Comparison of ENCODE assay signal across 25 mouse cellular contexts in genomic region chr6:65783670-65784069, GRCm38 (mm10). TPM values are rescaled to one million over a fixed set of nuclear protein-coding genes. Genes with fewer than 3 reads are reported as not detected.
DNase-seq lines count a peak whose midpoint lies in the region; ATAC-seq and TF ChIP-seq lines count a peak whose summit lies in the region.
"Had no signal": no experiment of that assay in that cellular context is flagged by ENCODE, and none has a peak within 500 bp of the region (broad histone marks: within the 10 kb centered on the region; RNA-seq: fewer than 3 reads in every experiment).

No protein-coding gene starts in this region.

- H3K36me3 ChIP-seq in embryonic facial prominence, embryonic 14.5 days (ENCODE audit: control insufficient read depth, insufficient read depth, low read length): no peaks in the 10 kb centered on the region
- H3K36me3 ChIP-seq in embryonic facial prominence, embryonic 10.5 days (replicated peaks): no peaks in the 10 kb centered on the region
- H3K36me3 ChIP-seq in lung, embryonic 14.5 days (ENCODE audit: insufficient read depth): no peaks in the 10 kb centered on the region
- H3K36me3 ChIP-seq in midbrain, embryonic 11.5 days (ENCODE audit: control insufficient read depth, insufficient read depth, low read length): no peaks in the 10 kb centered on the region
- no peaks in the 10 kb centered on the region for H3K36me3 ChIP-seq in midbrain, postnatal 0 days (ENCODE audit: insufficient read depth, low read length)
- H3K36me3 ChIP-seq: embryonic facial prominence, embryonic 12.5 days; embryonic facial prominence, embryonic 15.5 days; forebrain, embryonic 10.5 days; forebrain, embryonic 12.5 days; forebrain, embryonic 15.5 days; G1E had no signal

- no peaks in the 10 kb centered on the region for H3K9me3 ChIP-seq in embryonic facial prominence, embryonic 14.5 days (ENCODE audit: control insufficient read depth, low read length)
- no peaks in the 10 kb centered on the region for H3K9me3 ChIP-seq in embryonic facial prominence, embryonic 10.5 days
- no peaks in the 10 kb centered on the region for H3K9me3 ChIP-seq in lung, embryonic 14.5 days (ENCODE audit: low read depth, low read length)
- no peaks in the 10 kb centered on the region for H3K9me3 ChIP-seq in midbrain, embryonic 11.5 days (ENCODE audit: control insufficient read depth, low read length)
- no peaks in the 10 kb centered on the region for H3K9me3 ChIP-seq in midbrain, postnatal 0 days (ENCODE audit: low read length)
- H3K9me3 ChIP-seq: embryonic facial prominence, embryonic 12.5 days; embryonic facial prominence, embryonic 15.5 days; forebrain, embryonic 10.5 days; forebrain, embryonic 12.5 days; forebrain, embryonic 15.5 days; G1E had no signal

- 63% methylated on average over 1 of the region's 1 CpGs for WGBS in embryonic facial prominence, embryonic 14.5 days
- 78% methylated on average over 1 of the region's 1 CpGs for WGBS in embryonic facial prominence, embryonic 10.5 days
- 62% methylated on average over 1 of the region's 1 CpGs for WGBS in lung, embryonic 14.5 days
- 92% methylated on average over 1 of the region's 1 CpGs for whole genome bisulfite sequencing in midbrain, embryonic 11.5 days
- 85% methylated on average over 1 of the region's 1 CpGs for WGBS in midbrain, postnatal 0 days

- DNase-seq in embryonic facial prominence, embryonic 14.5 days (ENCODE audit: low spot score): peak; percentile 23
- no peak for DNase-seq in embryonic facial prominence, embryonic 10.5 days (ENCODE audit: low spot score)
- peak; percentile 25 for DNase-seq in lung, embryonic 14.5 days
- no peak for DNase-seq in lung, postnatal 36 days
- peak; percentile 64 for DNase-seq in midbrain, embryonic 11.5 days (ENCODE audit: low spot score, missing footprints)
- no peak for DNase-seq in midbrain, postnatal 0 days (ENCODE audit: low spot score)
- no peak for DNase-seq in embryo, embryonic 9.5 days (ENCODE audit: extremely low spot score)
- DNase-seq: adrenal gland, adult 2 months; adrenal gland, postnatal 10 days; adrenal gland, postnatal 25 days; B cell, adult 2 months; cerebellum, adult 11-12 months; cerebellum, adult 2 months; cerebellum, adult 9-10 months; cerebellum, postnatal 10 days; cerebellum, postnatal 25 days had no signal

- no peak overlapping the region for H3K9ac ChIP-seq in embryonic facial prominence, embryonic 14.5 days (ENCODE audit: low read depth, low read length)
- H3K9ac ChIP-seq in lung, embryonic 14.5 days: no peak overlapping the region
- no peak overlapping the region for H3K9ac ChIP-seq in midbrain, embryonic 11.5 days (ENCODE audit: low read length)
- H3K9ac ChIP-seq in midbrain, postnatal 0 days (replicated peaks; ENCODE audit: low read length, poor library complexity, severe bottlenecking): no peak overlapping the region
- H3K9ac ChIP-seq: embryonic facial prominence, embryonic 12.5 days; embryonic facial prominence, embryonic 15.5 days; forebrain, embryonic 12.5 days; forebrain, embryonic 15.5 days had no signal

- no peak overlapping the region for H3K27ac ChIP-seq in embryonic facial prominence, embryonic 14.5 days (replicated peaks; ENCODE audit: low read depth, low read length)
- H3K27ac ChIP-seq in embryonic facial prominence, embryonic 10.5 days (replicated peaks): no peak overlapping the region
- no peak overlapping the region for H3K27ac ChIP-seq in lung, embryonic 14.5 days (ENCODE audit: low read depth)
- H3K27ac ChIP-seq in midbrain, embryonic 11.5 days (ENCODE audit: low read depth, low read length): no peak overlapping the region
- H3K27ac ChIP-seq in midbrain, postnatal 0 days (ENCODE audit: low read depth, low read length): no peak overlapping the region
- H3K27ac ChIP-seq: embryonic facial prominence, embryonic 12.5 days; embryonic facial prominence, embryonic 15.5 days; forebrain, embryonic 10.5 days; forebrain, embryonic 12.5 days; forebrain, embryonic 15.5 days had no signal

- no peak overlapping the region for H3K4me3 ChIP-seq in embryonic facial prominence, embryonic 14.5 days (ENCODE audit: low read depth, low read length)
- H3K4me3 ChIP-seq in embryonic facial prominence, embryonic 10.5 days: no peak overlapping the region
- H3K4me3 ChIP-seq in lung, embryonic 14.5 days (ENCODE audit: low read depth, low read length): no peak overlapping the region
- no peak overlapping the region for H3K4me3 ChIP-seq in midbrain, embryonic 11.5 days (ENCODE audit: low read depth, low read length)
- no peak overlapping the region for H3K4me3 ChIP-seq in midbrain, postnatal 0 days (ENCODE audit: low read depth, low read length)
- H3K4me3 ChIP-seq: embryonic facial prominence, embryonic 12.5 days; embryonic facial prominence, embryonic 15.5 days; erythroblast, embryonic 14.5 days; forebrain, embryonic 10.5 days; forebrain, embryonic 12.5 days; forebrain, embryonic 15.5 days had no signal

- TF ChIP-seq CTCF in lung, embryonic 14.5 days (IDR thresholded peaks at IDR 0.05; ENCODE audit: low read depth): no peak
- TF ChIP-seq CTCF in midbrain, postnatal 0 days (IDR thresholded peaks at IDR 0.05): no peak

- H3K27me3 ChIP-seq in embryonic facial prominence, embryonic 14.5 days (replicated peaks; ENCODE audit: control insufficient read depth, insufficient read depth, low read length): no peaks in the 10 kb centered on the region
- H3K27me3 ChIP-seq in embryonic facial prominence, embryonic 10.5 days (replicated peaks; ENCODE audit: low read depth, poor library complexity, severe bottlenecking): no peaks in the 10 kb centered on the region
- H3K27me3 ChIP-seq in lung, embryonic 14.5 days (ENCODE audit: insufficient read depth, low read length): no peaks in the 10 kb centered on the region
- H3K27me3 ChIP-seq in midbrain, embryonic 11.5 days (ENCODE audit: control insufficient read depth, insufficient read depth, low read length): no peaks in the 10 kb centered on the region
- no peaks in the 10 kb centered on the region for H3K27me3 ChIP-seq in midbrain, postnatal 0 days (ENCODE audit: insufficient read depth, low read length)
- H3K27me3 ChIP-seq: CH12.LX; embryonic facial prominence, embryonic 12.5 days; embryonic facial prominence, embryonic 15.5 days; forebrain, embryonic 12.5 days; forebrain, embryonic 15.5 days had no signal

- ATAC-seq in embryonic facial prominence, embryonic 14.5 days (ENCODE audit: low read depth): no peak
- ATAC-seq in lung, embryonic 14.5 days (ENCODE audit: insufficient read depth): no peak
- ATAC-seq in midbrain, embryonic 11.5 days (ENCODE audit: low FRiP score): no peak
- ATAC-seq in midbrain, postnatal 0 days (ENCODE audit: low FRiP score): no peak
- ATAC-seq: CD4-positive, CD25-positive, alpha-beta regulatory T cell, adult 4 months; forebrain, embryonic 15.5 days had no signal

- H3K4me1 ChIP-seq in embryonic facial prominence, embryonic 14.5 days (ENCODE audit: control insufficient read depth, insufficient read depth, low read length): peaks cover 8% of the 10 kb centered on the region; the same call in 1 of the 2 replicates
- H3K4me1 ChIP-seq in embryonic facial prominence, embryonic 10.5 days: peaks cover 19% of the 10 kb centered on the region
- peaks cover 6% of the 10 kb centered on the region; the same call in 1 of the 2 replicates for H3K4me1 ChIP-seq in lung, embryonic 14.5 days (ENCODE audit: insufficient read depth)
- H3K4me1 ChIP-seq in midbrain, embryonic 11.5 days (ENCODE audit: control insufficient read depth, insufficient read depth, low read length): peaks cover 6% of the 10 kb centered on the region; the same call in 1 of the 2 replicates
- H3K4me1 ChIP-seq in midbrain, postnatal 0 days (ENCODE audit: insufficient read depth, low read length): no peaks in the 10 kb centered on the region

- no peak overlapping the region for H3K4me2 ChIP-seq in embryonic facial prominence, embryonic 14.5 days (ENCODE audit: low read depth, low read length)
- H3K4me2 ChIP-seq in lung, embryonic 14.5 days: no peak overlapping the region
- H3K4me2 ChIP-seq in midbrain, embryonic 11.5 days: no peak overlapping the region
- H3K4me2 ChIP-seq in midbrain, postnatal 0 days (ENCODE audit: low read depth, low read length, poor library complexity, severe bottlenecking): no peak overlapping the region
- H3K4me2 ChIP-seq: embryonic facial prominence, embryonic 12.5 days; embryonic facial prominence, embryonic 15.5 days; forebrain, embryonic 12.5 days; forebrain, embryonic 15.5 days had no signal

RNA-seq across cellular contexts. Expression of gene Prdm5, which starts 4.9 kb away (rescaled TPM):
- polyA plus RNA-seq in embryonic facial prominence, embryonic 14.5 days (2014; fragmentation: Nextera tagmentation; extraction: Ambion mirVana): 21.2 and 21.7 TPM in 2 replicates
- polyA plus RNA-seq in embryonic facial prominence, embryonic 10.5 days (2016; fragmentation: Nextera tagmentation; extraction: Ambion mirVana): 20.8 and 22.2 TPM in 2 replicates
- 23.5 and 25.0 TPM in 2 replicates for polyA plus RNA-seq in lung, embryonic 14.5 days (2014; fragmentation: Nextera tagmentation; extraction: Ambion mirVana)
- 13.1 and 13.3 TPM in 2 replicates for polyA plus RNA-seq in midbrain, embryonic 11.5 days (2014; fragmentation: Nextera tagmentation; extraction: Ambion mirVana)
- 6.1 and 6.2 TPM in 2 replicates for total RNA-seq in midbrain, postnatal 0 days (2014; rRNA removed)
- polyA plus RNA-seq in midbrain, postnatal 0 days (2015; fragmentation: Nextera tagmentation; extraction: Ambion mirVana): 2.5 and 2.6 TPM in 2 replicates
- total RNA-seq: CH12.LX had no signal
- polyA plus RNA-seq: erythroblast, embryonic 14.5 days; G1E had no signal

Comparison
In these comparisons a context has a peak if more than half of its experiments do, and no peak if none do; other contexts are left out.
1. DNase-seq: peak in embryonic facial prominence, embryonic 14.5 days (single experiment), lung, embryonic 14.5 days (single experiment) and midbrain, embryonic 11.5 days (single experiment); none in embryonic facial prominence, embryonic 10.5 days (single experiment), lung, postnatal 36 days (single experiment), midbrain, postnatal 0 days (single experiment) and embryo, embryonic 9.5 days (single experiment).